Mouse (Mus musculus): ENCODE measurements around the gene Sohlh1. TPM values are rescaled to one million over a fixed set of nuclear protein-coding genes. Genes with fewer than 3 reads are reported as not detected.

The Sohlh1 gene
- total and polyA plus RNA-seq, 3 experiments: not detected

DNA sequence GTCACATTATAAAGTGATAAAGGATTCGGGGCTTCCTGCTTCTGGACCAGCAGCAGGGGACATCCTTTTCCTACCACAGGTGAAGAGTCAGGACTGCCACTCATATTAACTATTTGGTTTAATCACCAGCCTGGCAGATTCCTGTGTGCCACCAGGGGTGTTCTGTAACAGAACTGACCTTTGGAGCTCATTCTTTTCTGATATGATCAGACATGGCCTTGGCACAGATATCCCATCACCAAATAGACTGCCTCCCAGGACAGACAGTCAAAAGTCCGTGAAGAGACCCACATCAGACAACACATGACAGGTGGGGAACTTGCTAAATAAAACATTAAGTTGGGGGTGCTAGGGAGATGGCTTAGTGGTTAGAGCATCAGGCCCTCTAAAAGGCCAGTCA, 35.3 kb downstream of the Sohlh1 start:
- Histone ChIP-seq H3K9ac (ENCODE audit: control insufficient read depth, low read depth, low read length, poor library complexity, severe bottlenecking) (no peak overlapping the region), H3K4me3 (ENCODE audit: control insufficient read depth in 1 of 2, insufficient read depth in 1 of 2, low read depth in 2 of 2, low read length in 2 of 2) (no peak overlapping the region), H3K79me2 (ENCODE audit: control insufficient read depth, insufficient read depth, low read length, poor library complexity) (no peaks in the 10 kb centered on the region), H3K36me3 (ENCODE audit: control insufficient read depth in 1 of 2, insufficient read depth in 2 of 2, low read length in 2 of 2) (no peaks in the 10 kb centered on the region), H3K27ac (ENCODE audit: control insufficient read depth, low read depth, low read length) (no peak overlapping the region), H3K9me3 (replicated peaks; ENCODE audit: insufficient read depth, low read length) (no peaks in the 10 kb centered on the region), H3K27me3 (ENCODE audit: control insufficient read depth in 1 of 2, insufficient read depth in 2 of 2, low read length in 2 of 2) (no peaks in the 10 kb centered on the region; a peak in 2 of 4 replicates), H3K4me1 (ENCODE audit: control insufficient read depth in 1 of 2, insufficient read depth in 2 of 2, low read length in 2 of 2) (no peaks in the 10 kb centered on the region)
- TF ChIP-seq CTCF (IDR thresholded peaks at IDR 0.05 in 2 of 3, conservative IDR thresholded peaks at IDR 0.05 in 1 of 3; ENCODE audit: control insufficient read depth in 1 of 3, insufficient read depth in 1 of 3, low read depth in 2 of 3, low read length in 3 of 3, poor library complexity in 1 of 3, severe bottlenecking in 1 of 3) (no peak), EP300 (IDR thresholded peaks at IDR 0.05; ENCODE audit: low read depth in 1 of 2, low read length in 2 of 2) (no peak), BHLHE40 (IDR thresholded peaks at IDR 0.05; ENCODE audit: borderline replicate concordance, low read depth, low read length) (no peak), POLR2AphosphoS2 (IDR thresholded peaks at IDR 0.05; ENCODE audit: low read length) (no peak), GATA1 (IDR thresholded peaks at IDR 0.05; ENCODE audit: low read depth, low read length) (no peak), MAFK (IDR thresholded peaks at IDR 0.05; ENCODE audit: borderline replicate concordance, low read depth, low read length) (no peak), KAT2A (conservative IDR thresholded peaks at IDR 0.05; ENCODE audit: low read depth, low read length) (no peak)
- no peak for DNase-seq (ENCODE audit: low read depth, low spot score)

DNA sequence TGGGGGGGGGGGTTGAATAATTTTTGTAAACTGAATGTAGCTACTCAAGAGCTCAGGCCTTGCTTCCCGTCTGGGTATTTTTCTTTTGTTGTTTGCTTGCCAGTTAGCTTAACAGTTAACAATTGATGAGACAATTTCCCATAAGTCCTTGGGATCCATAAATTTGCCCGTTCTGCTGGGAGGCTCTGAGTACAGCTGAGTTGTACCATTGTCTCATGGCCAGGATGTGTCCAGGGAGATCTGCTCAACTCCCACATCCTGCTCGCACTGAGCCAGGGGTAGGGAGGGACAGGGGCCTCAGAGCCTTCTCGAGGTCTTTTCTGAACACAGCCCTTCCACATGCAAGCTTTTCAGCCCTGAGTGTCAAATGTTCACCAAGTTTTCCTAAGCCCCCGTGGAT, 49.0 kb downstream of the Sohlh1 start:
- TF ChIP-seq TAL1 (IDR thresholded peaks at IDR 0.05; ENCODE audit: low read length) (no peak), CTCF (IDR thresholded peaks at IDR 0.05 in 2 of 3, conservative IDR thresholded peaks at IDR 0.05 in 1 of 3; ENCODE audit: control insufficient read depth in 1 of 3, insufficient read depth in 1 of 3, low read depth in 2 of 3, low read length in 3 of 3, poor library complexity in 1 of 3, severe bottlenecking in 1 of 3) (no peak), ZKSCAN1 (IDR thresholded peaks at IDR 0.05; ENCODE audit: low read depth, low read length) (no peak), ETS1 (IDR thresholded peaks at IDR 0.05; ENCODE audit: low read depth, low read length) (no peak), POLR2AphosphoS5 (IDR thresholded peaks at IDR 0.05; ENCODE audit: borderline replicate concordance, low read depth, low read length) (no peak), HCFC1 (IDR thresholded peaks at IDR 0.05; ENCODE audit: low read depth, low read length) (no peak), MEF2A (IDR thresholded peaks at IDR 0.05; ENCODE audit: extremely low read depth, insufficient replicate concordance, low read depth, low read length, poor library complexity, severe bottlenecking) (no peak), TCF12 (IDR thresholded peaks at IDR 0.05; ENCODE audit: low read depth, low read length) (no peak), MAX (IDR thresholded peaks at IDR 0.05; ENCODE audit: low read length) (no peak), BHLHE40 (IDR thresholded peaks at IDR 0.05; ENCODE audit: borderline replicate concordance, low read depth, low read length) (no peak), SIN3A (IDR thresholded peaks at IDR 0.05; ENCODE audit: low read length) (no peak)
- peaks cover 1 to 8% of the 10 kb centered on the region in 2 experiments for H3K27me3 ChIP-seq (ENCODE audit: control insufficient read depth in 1 of 2, insufficient read depth in 2 of 2, low read length in 2 of 2)
- H3K4me1 ChIP-seq (ENCODE audit: control insufficient read depth in 1 of 2, insufficient read depth in 2 of 2, low read length in 2 of 2): no peaks in the 10 kb centered on the region
- H3K79me2 ChIP-seq (ENCODE audit: control insufficient read depth, insufficient read depth, low read length, poor library complexity): no peaks in the 10 kb centered on the region
- no peak overlapping the region for H3K4me3 ChIP-seq (ENCODE audit: control insufficient read depth in 1 of 2, insufficient read depth in 1 of 2, low read depth in 2 of 2, low read length in 2 of 2)
- no peaks in the 10 kb centered on the region for H3K9me3 ChIP-seq (replicated peaks; ENCODE audit: insufficient read depth, low read length)
- no peaks in the 10 kb centered on the region for H3K36me3 ChIP-seq (ENCODE audit: control insufficient read depth in 1 of 2, insufficient read depth in 2 of 2, low read length in 2 of 2)
- H3K9ac ChIP-seq (ENCODE audit: control insufficient read depth, low read depth, low read length, poor library complexity, severe bottlenecking): no peak overlapping the region
- DNase-seq (ENCODE audit: low read depth, low spot score): no peak
- no peak overlapping the region for H3K27ac ChIP-seq (ENCODE audit: control insufficient read depth, low read depth, low read length)

All from MEL (cell line).